Mouse (Mus musculus): ENCODE results near the gene Samd1. TPM values are rescaled to one million over a fixed set of nuclear protein-coding genes. Genes with fewer than 3 reads are reported as not detected.

The Samd1 gene
- polyA plus RNA-seq, 1 experiment from 2014 or later, result 15.4 TPM

DNA sequence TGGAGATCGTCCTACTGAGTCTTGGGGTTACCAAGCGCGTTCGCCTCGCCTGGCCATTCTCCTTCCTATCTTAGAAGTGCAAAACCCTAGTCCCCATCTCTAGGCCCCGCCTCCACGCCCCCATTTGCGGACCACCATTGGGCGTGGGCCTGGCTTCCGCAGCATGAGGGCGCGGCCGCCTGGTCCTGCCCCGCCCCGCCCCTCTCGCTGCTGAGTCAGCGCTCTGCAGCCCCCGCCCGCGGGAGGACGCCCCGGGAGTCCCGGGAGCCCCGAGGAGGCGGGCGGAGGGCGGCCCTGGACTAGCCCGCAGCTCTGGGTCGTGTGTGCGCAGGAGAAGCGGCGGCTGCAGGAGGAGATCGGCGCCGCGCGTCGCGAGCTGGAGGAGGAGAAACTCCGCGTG lies 28.4 kb downstream of the Samd1 start:
- H3K9ac ChIP-seq (ENCODE audit: low read length), result peak overlapping the region; percentile 21; the same call in 1 of the 2 replicates
- H3K36me3 ChIP-seq (ENCODE audit: control insufficient read depth, insufficient read depth, low read length), result no peaks in the 10 kb centered on the region
- no peaks in the 10 kb centered on the region for H3K9me3 ChIP-seq (ENCODE audit: control insufficient read depth, low read length)
- H3K27me3 ChIP-seq (replicated peaks; ENCODE audit: control insufficient read depth, insufficient read depth, low read length), result peaks cover 10% of the 10 kb centered on the region; the same call in 1 of the 2 replicates
- no peak overlapping the region for H3K27ac ChIP-seq (ENCODE audit: low read depth)
- 3% methylated on average over 41 of the region's 41 CpGs for WGBS
- H3K4me3 ChIP-seq (ENCODE audit: low read depth, low read length), result peak overlapping the region; percentile 39
- peaks cover 33% of the 10 kb centered on the region for H3K4me1 ChIP-seq (replicated peaks; ENCODE audit: control insufficient read depth, insufficient read depth, low read length)
- H3K4me2 ChIP-seq (ENCODE audit: low read length), result peak overlapping the region; percentile 67
- ATAC-seq (replicated peaks; ENCODE audit: low FRiP score, low TSS enrichment, low read depth) (peak; percentile 56), DNase-seq (ENCODE audit: low spot score) (peak; percentile 70)

DNA sequence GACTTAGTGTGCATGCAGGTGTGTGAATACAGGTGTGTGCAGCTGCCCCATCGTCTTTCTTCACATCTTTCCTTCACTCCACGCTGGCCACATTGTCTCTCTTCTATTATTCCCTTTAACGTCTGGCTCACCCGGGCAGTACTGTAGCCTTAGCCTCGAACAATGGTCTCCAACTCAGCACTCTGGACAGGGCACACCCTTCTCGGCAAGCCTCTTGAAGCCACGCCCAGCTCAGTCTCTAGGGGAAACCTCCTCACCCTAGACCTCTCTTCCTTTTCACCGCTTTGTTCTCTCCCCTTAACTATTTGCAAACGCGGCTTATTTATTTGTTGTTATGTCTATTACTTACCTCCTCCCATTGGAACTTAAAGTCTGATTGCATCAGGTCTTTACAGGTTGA lies 30.0 kb downstream of the Samd1 start:
- peaks cover 10% of the 10 kb centered on the region; the same call in 1 of the 2 replicates for H3K27me3 ChIP-seq (replicated peaks; ENCODE audit: control insufficient read depth, insufficient read depth, low read length)
- DNase-seq (ENCODE audit: low spot score), result no peak
- no peak overlapping the region for H3K4me3 ChIP-seq (ENCODE audit: low read depth, low read length)
- H3K4me1 ChIP-seq (replicated peaks; ENCODE audit: control insufficient read depth, insufficient read depth, low read length), result peaks cover 29% of the 10 kb centered on the region
- no peak overlapping the region for H3K4me2 ChIP-seq (ENCODE audit: low read length)
- H3K36me3 ChIP-seq (ENCODE audit: control insufficient read depth, insufficient read depth, low read length), result no peaks in the 10 kb centered on the region
- 25% methylated on average over 10 of the region's 10 CpGs for WGBS
- H3K9me3 ChIP-seq (ENCODE audit: control insufficient read depth, low read length), result no peaks in the 10 kb centered on the region
- ATAC-seq (replicated peaks; ENCODE audit: low FRiP score, low TSS enrichment, low read depth), result no peak
- no peak overlapping the region for H3K27ac ChIP-seq (ENCODE audit: low read depth)
- H3K9ac ChIP-seq (ENCODE audit: low read length), result no peak overlapping the region

DNA sequence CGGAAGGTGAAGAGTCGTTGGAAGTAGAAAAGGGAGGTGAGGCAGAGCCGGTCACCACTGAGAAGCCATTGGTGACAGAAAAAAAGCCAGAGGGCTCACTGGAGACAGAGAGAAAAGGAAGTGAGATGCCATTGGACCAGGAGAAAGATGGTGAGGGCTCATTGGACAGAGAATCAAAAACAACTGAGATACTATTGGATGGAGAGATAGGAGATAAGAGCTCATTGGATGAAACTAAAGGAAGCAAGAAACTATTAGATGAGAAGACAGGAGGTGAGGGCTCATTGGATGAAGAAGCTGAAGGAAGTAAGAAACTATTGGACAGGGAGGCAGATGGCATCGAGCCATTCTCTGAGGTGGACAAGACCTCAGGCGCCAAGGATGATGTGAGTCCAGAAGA lies 31.8 kb downstream of the Samd1 start:
- Histone ChIP-seq H3K27me3 (replicated peaks; ENCODE audit: control insufficient read depth, insufficient read depth, low read length) (peaks cover 10% of the 10 kb centered on the region; the same call in 1 of the 2 replicates), H3K9ac (ENCODE audit: low read length) (no peak overlapping the region), H3K4me3 (ENCODE audit: low read depth, low read length) (no peak overlapping the region), H3K4me2 (ENCODE audit: low read length) (no peak overlapping the region), H3K9me3 (ENCODE audit: control insufficient read depth, low read length) (no peaks in the 10 kb centered on the region), H3K36me3 (ENCODE audit: control insufficient read depth, insufficient read depth, low read length) (no peaks in the 10 kb centered on the region), H3K27ac (ENCODE audit: low read depth) (no peak overlapping the region), H3K4me1 (replicated peaks; ENCODE audit: control insufficient read depth, insufficient read depth, low read length) (peaks cover 14% of the 10 kb centered on the region)
- WGBS, result 87% methylated on average over 5 of the region's 5 CpGs
- DNase-seq (ENCODE audit: low spot score) (no peak), ATAC-seq (replicated peaks; ENCODE audit: low FRiP score, low TSS enrichment, low read depth) (no peak)

DNA sequence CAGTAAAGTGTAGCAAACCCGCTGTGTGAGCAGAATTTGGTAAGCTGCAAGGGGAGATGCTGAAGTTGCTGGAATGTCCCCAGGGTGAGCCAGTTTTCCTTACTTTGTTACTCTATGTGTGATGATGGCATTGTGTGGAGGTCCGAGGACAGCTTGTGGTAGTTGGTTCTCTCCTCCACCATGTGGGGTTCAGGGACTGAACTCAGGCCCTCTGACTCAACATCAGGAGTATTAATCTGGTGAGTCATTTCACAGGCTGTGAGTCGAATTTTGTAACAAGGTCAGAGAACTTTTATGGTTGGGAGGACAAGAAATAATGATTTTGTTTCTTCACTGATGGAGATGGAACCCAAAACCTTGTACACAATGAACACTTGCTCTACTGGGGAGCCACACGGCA lies 35.3 kb downstream of the Samd1 start:
- Histone ChIP-seq H3K27ac (ENCODE audit: low read depth) (no peak overlapping the region), H3K4me3 (ENCODE audit: low read depth, low read length) (no peak overlapping the region), H3K9ac (ENCODE audit: low read length) (no peak overlapping the region), H3K4me1 (replicated peaks; ENCODE audit: control insufficient read depth, insufficient read depth, low read length) (no peaks in the 10 kb centered on the region), H3K27me3 (replicated peaks; ENCODE audit: control insufficient read depth, insufficient read depth, low read length) (no peaks in the 10 kb centered on the region), H3K36me3 (ENCODE audit: control insufficient read depth, insufficient read depth, low read length) (no peaks in the 10 kb centered on the region), H3K9me3 (ENCODE audit: control insufficient read depth, low read length) (no peaks in the 10 kb centered on the region), H3K4me2 (ENCODE audit: low read length) (no peak overlapping the region)
- DNase-seq (ENCODE audit: low spot score) (no peak), ATAC-seq (replicated peaks; ENCODE audit: low FRiP score, low TSS enrichment, low read depth) (no peak)
- 76% methylated on average over 4 of the region's 4 CpGs for WGBS

DNA sequence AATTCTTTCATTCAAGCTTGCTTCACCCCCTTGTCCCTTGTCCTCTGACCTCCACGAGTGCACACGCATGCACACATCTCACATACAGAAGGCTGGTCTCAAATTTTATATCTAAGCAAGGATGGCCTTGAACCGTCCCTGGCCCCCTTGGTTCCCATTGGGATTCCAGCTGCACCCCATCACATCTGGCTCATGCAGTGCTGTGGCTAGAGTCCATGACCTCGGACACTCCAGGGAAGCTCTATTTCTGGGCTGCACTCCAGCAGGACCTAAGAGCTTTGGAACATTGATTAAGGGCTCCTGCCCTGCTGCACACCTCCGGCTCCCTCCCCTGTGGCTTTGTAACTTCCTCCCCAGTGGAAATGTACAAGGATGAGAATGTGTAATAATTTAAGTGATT lies 40.5 kb downstream of the Samd1 start:
- no peak overlapping the region for H3K9ac ChIP-seq (ENCODE audit: low read length)
- H3K27me3 ChIP-seq (replicated peaks; ENCODE audit: control insufficient read depth, insufficient read depth, low read length), result peaks cover 26% of the 10 kb centered on the region
- H3K4me3 ChIP-seq (ENCODE audit: low read depth, low read length), result no peak overlapping the region
- no peak overlapping the region for H3K4me2 ChIP-seq (ENCODE audit: low read length)
- H3K36me3 ChIP-seq (ENCODE audit: control insufficient read depth, insufficient read depth, low read length), result no peaks in the 10 kb centered on the region
- H3K4me1 ChIP-seq (replicated peaks; ENCODE audit: control insufficient read depth, insufficient read depth, low read length), result no peaks in the 10 kb centered on the region; the same call in 1 of the 2 replicates
- DNase-seq (ENCODE audit: low spot score) (no peak), ATAC-seq (replicated peaks; ENCODE audit: low FRiP score, low TSS enrichment, low read depth) (no peak)
- no peaks in the 10 kb centered on the region for H3K9me3 ChIP-seq (ENCODE audit: control insufficient read depth, low read length)
- 70% methylated on average over 5 of the region's 5 CpGs for WGBS
- no peak overlapping the region for H3K27ac ChIP-seq (ENCODE audit: low read depth)

DNA sequence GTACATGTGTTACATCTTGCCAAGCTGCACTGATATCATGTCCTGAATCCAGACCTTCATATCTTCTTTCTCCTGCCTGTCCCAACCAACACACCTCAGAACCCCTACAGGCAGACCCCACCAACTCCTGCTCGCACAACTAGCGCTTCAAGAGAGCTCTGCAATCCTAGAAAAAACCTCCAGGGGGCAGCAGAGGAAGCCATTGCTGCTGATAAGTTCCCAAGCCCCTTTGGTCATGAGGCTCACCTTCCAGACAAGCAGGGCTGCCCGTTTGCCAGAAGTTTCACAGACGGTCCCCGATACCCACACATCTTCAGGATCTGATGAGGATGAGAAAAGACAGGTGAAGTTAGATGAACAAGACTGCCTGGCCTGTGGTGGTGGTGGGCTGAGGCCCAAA lies 41.6 kb downstream of the Samd1 start:
- no peaks in the 10 kb centered on the region for H3K36me3 ChIP-seq (ENCODE audit: control insufficient read depth, insufficient read depth, low read length)
- H3K27me3 ChIP-seq (replicated peaks; ENCODE audit: control insufficient read depth, insufficient read depth, low read length), result peaks cover 36% of the 10 kb centered on the region
- no peak overlapping the region for H3K4me3 ChIP-seq (ENCODE audit: low read depth, low read length)
- no peaks in the 10 kb centered on the region for H3K9me3 ChIP-seq (ENCODE audit: control insufficient read depth, low read length)
- no peaks in the 10 kb centered on the region; the same call in 1 of the 2 replicates for H3K4me1 ChIP-seq (replicated peaks; ENCODE audit: control insufficient read depth, insufficient read depth, low read length)
- DNase-seq (ENCODE audit: low spot score) (peak; percentile 95), ATAC-seq (replicated peaks; ENCODE audit: low FRiP score, low TSS enrichment, low read depth) (no peak)
- no peak overlapping the region for H3K9ac ChIP-seq (ENCODE audit: low read length)
- 5% methylated on average over 5 of the region's 5 CpGs for WGBS
- H3K4me2 ChIP-seq (ENCODE audit: low read length), result no peak overlapping the region
- H3K27ac ChIP-seq (ENCODE audit: low read depth), result no peak overlapping the region

DNA sequence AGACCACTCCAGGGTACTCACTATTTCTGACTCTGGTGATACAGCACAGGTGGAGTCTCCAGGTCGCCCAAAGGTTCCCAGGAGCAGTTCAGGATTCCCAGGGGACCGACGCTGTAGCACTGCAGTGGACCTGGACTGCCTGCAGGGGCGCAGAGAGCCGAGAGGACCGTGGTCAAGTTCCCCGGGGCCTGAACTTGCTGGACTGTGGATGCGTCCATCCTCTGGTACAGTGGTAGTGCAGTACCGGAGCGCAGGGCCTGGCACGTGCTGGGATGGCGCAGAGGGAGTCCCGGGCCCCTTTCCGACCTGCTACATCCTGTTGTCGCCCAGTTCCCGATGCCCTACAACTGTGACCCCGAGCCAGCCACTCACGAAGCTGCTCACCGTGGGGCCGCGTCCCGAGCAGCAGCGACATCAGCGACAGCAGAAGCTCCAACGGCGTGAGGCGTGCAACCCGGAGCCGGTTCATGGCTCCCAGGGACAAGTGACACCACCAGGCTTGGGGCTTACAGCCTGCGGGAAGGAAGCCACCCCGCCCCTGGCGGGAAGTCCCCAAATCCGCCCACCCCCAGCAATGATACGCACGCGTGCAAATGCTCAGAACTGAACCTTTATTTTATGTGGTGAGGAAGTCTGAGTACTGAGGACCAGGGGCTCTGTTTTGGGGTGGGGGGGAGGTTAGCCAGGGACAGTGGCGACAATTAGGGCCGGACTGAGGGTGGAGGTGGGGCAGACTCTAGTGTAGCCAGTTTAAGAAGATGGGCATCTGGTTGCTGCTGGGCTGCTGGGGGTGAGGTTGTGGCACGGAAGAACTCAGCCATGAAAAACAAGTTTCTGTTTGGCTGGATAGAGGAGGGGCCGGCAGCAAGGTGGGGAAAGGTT lies 44.8 kb downstream of the Samd1 start, which contains the start of gene Il27ra:
Gene Il27ra (minus strand): TSS at position 524 of the 882 bp plus-strand sequence.
- Histone ChIP-seq H3K27me3 (replicated peaks; ENCODE audit: control insufficient read depth, insufficient read depth, low read length) (peaks cover 51% of the 10 kb centered on the region), H3K4me2 (ENCODE audit: low read length) (peak within 1 kb of the TSS; percentile 63), H3K9ac (ENCODE audit: low read length) (peak within 1 kb of the TSS; percentile 29; the same call in 1 of the 2 replicates), H3K9me3 (ENCODE audit: control insufficient read depth, low read length) (no peaks in the 10 kb centered on the region), H3K4me3 (ENCODE audit: low read depth, low read length) (peak within 1 kb of the TSS; percentile 29), H3K36me3 (ENCODE audit: control insufficient read depth, insufficient read depth, low read length) (no peaks in the 10 kb centered on the region), H3K27ac (ENCODE audit: low read depth) (no peak within 1 kb of the TSS), H3K4me1 (replicated peaks; ENCODE audit: control insufficient read depth, insufficient read depth, low read length) (no peaks in the 10 kb centered on the region; the same call in 1 of the 2 replicates)
- 5% methylated on average over 40 of the region's 40 CpGs for WGBS
- DNase-seq (ENCODE audit: low spot score), result peak; percentile 75
- ATAC-seq (replicated peaks; ENCODE audit: low FRiP score, low TSS enrichment, low read depth), result peak; percentile 70

DNA sequence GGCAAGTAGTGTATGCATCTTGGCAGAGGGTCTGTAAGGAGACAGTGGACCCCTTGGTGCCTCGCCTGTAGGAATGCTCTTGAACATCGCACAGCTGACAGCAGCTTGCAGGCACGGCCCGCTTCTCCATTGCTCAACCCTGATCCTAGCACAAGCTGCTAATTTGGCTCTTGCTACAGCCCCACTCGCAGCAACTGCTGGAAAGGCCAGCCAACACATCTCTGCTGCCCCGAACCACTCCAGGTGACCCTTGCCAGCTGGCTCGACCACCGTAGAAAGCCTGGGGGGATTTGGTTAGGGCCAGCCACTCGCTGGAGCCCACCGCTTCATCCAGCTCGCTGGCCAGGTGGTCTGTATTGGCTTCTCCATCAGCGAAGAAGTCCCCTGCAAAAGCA lies 45.5 kb downstream of the Samd1 start:
- no peak overlapping the region for H3K9ac ChIP-seq (ENCODE audit: low read length)

More for the DNA sequence above, 45.5 kb downstream of the Samd1 start:
- 45% methylated on average over 12 of the region's 12 CpGs for WGBS
- H3K27me3 ChIP-seq (replicated peaks; ENCODE audit: control insufficient read depth, insufficient read depth, low read length), result peaks cover 51% of the 10 kb centered on the region
- H3K36me3 ChIP-seq (ENCODE audit: control insufficient read depth, insufficient read depth, low read length), result no peaks in the 10 kb centered on the region
- no peak for ATAC-seq (replicated peaks; ENCODE audit: low FRiP score, low TSS enrichment, low read depth)
- no peaks in the 10 kb centered on the region for H3K9me3 ChIP-seq (ENCODE audit: control insufficient read depth, low read length)
- no peaks in the 10 kb centered on the region; the same call in 1 of the 2 replicates for H3K4me1 ChIP-seq (replicated peaks; ENCODE audit: control insufficient read depth, insufficient read depth, low read length)
- H3K27ac ChIP-seq (ENCODE audit: low read depth), result no peak overlapping the region
- H3K4me3 ChIP-seq (ENCODE audit: low read depth, low read length), result no peak overlapping the region
- H3K4me2 ChIP-seq (ENCODE audit: low read length), result peak overlapping the region; percentile 63; the same call in 1 of the 2 replicates
- DNase-seq (ENCODE audit: low spot score), result no peak

Measured in intestine, embryonic 14.5 days (tissue).